Mouse (Mus musculus): ENCODE measurements at regions not wholly inside any gene's neighbourhood (a gene's known extent, or its start where the extent isn't known, plus 50 kb on each side); places are given as distances from the start of the nearest gene placed in this dataset.
"Not testable (repeated sequence)": the region's sequence is repeated elsewhere in the genome, so short reads cannot be mapped to it uniquely, and the experiment has no call there.

DNA sequence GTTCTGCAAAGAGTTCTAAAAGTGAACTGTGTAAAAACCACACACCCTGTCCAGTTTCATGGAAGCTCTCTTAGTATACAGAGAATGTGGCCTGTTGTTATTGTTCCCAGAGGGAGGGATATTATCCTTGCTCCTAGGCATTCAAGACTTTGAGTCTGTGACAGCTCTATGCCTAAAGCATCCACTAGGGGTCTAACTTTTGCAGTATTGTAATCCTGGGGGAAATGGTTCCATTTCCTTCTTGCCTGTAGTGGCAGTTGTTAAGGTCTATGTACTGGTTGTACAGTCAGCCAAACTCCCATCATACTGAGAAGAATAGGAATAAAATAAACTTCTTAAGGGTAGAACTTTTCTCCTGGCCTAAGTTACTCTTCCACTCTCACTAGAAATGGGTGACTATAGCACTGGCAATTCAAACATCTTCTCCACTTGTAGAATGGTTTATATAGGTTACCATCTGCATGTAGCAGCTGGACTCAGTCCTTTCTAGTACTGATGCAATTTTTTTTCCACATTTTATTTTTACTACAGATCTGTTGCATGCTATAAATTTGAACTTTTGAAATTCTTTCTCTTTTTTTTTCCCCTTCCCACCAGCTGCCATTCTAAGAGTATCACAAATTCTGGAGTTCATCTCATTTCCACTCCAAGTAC, 51.4 kb upstream of the Dpt start:
- Histone ChIP-seq H3K27me3 (ENCODE audit: control insufficient read depth, insufficient read depth, low read length) (no peaks in the 10 kb centered on the region), H3K9ac (ENCODE audit: low read depth, low read length) (no peak overlapping the region), H3K9me3 (ENCODE audit: control insufficient read depth, low read length) (no peaks in the 10 kb centered on the region), H3K4me2 (replicated peaks; ENCODE audit: low read depth, low read length) (no peak overlapping the region), H3K27ac (ENCODE audit: low read depth, low read length) (no peak overlapping the region), H3K4me3 (ENCODE audit: low read length) (no peak overlapping the region), H3K36me3 (ENCODE audit: control insufficient read depth, insufficient read depth, low read length) (no peaks in the 10 kb centered on the region), H3K4me1 (ENCODE audit: control insufficient read depth, insufficient read depth, low read length) (no peaks in the 10 kb centered on the region)
- ATAC-seq (ENCODE audit: low FRiP score, low TSS enrichment): no peak

DNA sequence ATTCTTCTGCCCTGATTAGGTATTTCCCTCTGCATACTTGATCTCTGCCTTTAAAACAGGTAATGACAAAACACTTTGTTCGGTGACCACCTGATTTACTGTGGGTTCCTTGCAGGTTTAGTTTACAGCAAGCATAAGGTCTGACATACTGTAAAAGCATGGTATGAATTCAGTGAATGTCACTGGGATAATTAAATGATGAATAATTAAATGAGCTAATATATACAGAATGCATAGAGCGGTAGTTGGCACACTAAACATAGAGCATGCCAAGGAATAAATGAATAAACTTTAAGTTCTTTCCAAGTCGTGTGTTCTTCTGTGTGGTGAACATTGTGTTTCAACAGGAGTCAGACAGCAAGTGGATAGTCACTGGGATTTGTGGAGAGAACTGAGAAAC, 51.9 kb upstream of the Dpt start:
- 77% methylated on average over 3 of the region's 3 CpGs for WGBS
- H3K27ac ChIP-seq (ENCODE audit: low read depth, low read length): no peak overlapping the region
- H3K36me3 ChIP-seq (ENCODE audit: control insufficient read depth, insufficient read depth, low read length): no peaks in the 10 kb centered on the region
- no peak overlapping the region for H3K4me2 ChIP-seq (replicated peaks; ENCODE audit: low read depth, low read length)
- H3K9me3 ChIP-seq (ENCODE audit: control insufficient read depth, low read length): no peaks in the 10 kb centered on the region
- ATAC-seq (ENCODE audit: low FRiP score, low TSS enrichment): no peak
- no peaks in the 10 kb centered on the region for H3K4me1 ChIP-seq (ENCODE audit: control insufficient read depth, insufficient read depth, low read length)
- no peaks in the 10 kb centered on the region for H3K27me3 ChIP-seq (ENCODE audit: control insufficient read depth, insufficient read depth, low read length)
- no peak overlapping the region for H3K9ac ChIP-seq (ENCODE audit: low read depth, low read length)
- no peak overlapping the region for H3K4me3 ChIP-seq (ENCODE audit: low read length)

DNA sequence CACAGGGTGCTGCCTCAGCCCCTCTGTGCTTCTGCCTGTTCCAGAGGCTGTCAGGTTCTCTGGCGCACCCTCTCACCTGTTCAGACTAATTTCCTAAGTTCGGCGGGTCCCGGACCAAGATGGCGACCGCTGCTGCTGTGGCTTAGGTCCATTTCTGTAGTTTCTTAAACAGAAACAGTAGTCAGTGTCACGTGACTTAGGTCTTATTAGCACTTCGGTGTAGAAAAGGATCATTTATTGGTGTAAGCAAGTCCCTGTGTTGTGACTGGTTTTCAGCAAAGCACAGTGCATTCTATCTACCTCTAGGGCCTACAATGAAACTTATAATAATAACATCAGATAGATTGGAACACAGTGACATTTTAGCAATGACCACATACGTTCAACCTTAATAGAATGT, 53.5 kb upstream of the Dpt start:
- not testable (repeated sequence) for H3K27me3 ChIP-seq (ENCODE audit: control insufficient read depth, insufficient read depth, low read length); H3K9me3 ChIP-seq (ENCODE audit: control insufficient read depth, low read length); H3K4me1 ChIP-seq (ENCODE audit: control insufficient read depth, insufficient read depth, low read length); ATAC-seq (ENCODE audit: low FRiP score, low TSS enrichment); H3K36me3 ChIP-seq (ENCODE audit: control insufficient read depth, insufficient read depth, low read length); H3K9ac ChIP-seq (ENCODE audit: low read depth, low read length); H3K4me3 ChIP-seq (ENCODE audit: low read length); H3K4me2 ChIP-seq (replicated peaks; ENCODE audit: low read depth, low read length); H3K27ac ChIP-seq (ENCODE audit: low read depth, low read length)
- 95% methylated on average over 8 of the region's 9 CpGs for WGBS

DNA sequence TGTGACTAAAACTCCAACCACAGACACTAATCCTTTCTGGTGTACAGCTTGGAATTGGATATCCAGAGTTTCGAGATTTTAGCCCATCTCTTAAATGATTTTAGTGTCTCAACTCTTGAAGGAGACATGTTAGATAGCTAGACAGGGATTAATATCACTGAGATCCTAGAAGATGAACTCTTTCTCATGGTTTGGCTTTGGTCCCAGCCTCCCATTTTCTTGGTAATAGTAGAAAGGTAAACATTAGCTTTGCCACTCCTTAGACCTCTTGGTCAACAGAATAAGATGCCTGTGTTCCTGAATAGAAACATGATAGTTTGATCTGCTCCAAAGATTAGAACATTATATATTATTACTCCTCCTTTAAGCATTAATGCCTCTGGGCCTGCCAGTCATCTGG, 60.8 kb upstream of the Dpt start:
- no peaks in the 10 kb centered on the region for H3K36me3 ChIP-seq (ENCODE audit: control insufficient read depth, insufficient read depth, low read length)
- H3K9ac ChIP-seq (ENCODE audit: low read depth, low read length): no peak overlapping the region
- no peak overlapping the region for H3K4me3 ChIP-seq (ENCODE audit: low read length)
- no peaks in the 10 kb centered on the region for H3K9me3 ChIP-seq (ENCODE audit: control insufficient read depth, low read length)
- ATAC-seq (ENCODE audit: low FRiP score, low TSS enrichment): no peak
- no peak overlapping the region for H3K4me2 ChIP-seq (replicated peaks; ENCODE audit: low read depth, low read length)
- H3K27me3 ChIP-seq (ENCODE audit: control insufficient read depth, insufficient read depth, low read length): no peaks in the 10 kb centered on the region
- no peak overlapping the region for H3K27ac ChIP-seq (ENCODE audit: low read depth, low read length)
- WGBS: 39% methylated on average over 1 of the region's 1 CpGs
- no peaks in the 10 kb centered on the region for H3K4me1 ChIP-seq (ENCODE audit: control insufficient read depth, insufficient read depth, low read length)

DNA sequence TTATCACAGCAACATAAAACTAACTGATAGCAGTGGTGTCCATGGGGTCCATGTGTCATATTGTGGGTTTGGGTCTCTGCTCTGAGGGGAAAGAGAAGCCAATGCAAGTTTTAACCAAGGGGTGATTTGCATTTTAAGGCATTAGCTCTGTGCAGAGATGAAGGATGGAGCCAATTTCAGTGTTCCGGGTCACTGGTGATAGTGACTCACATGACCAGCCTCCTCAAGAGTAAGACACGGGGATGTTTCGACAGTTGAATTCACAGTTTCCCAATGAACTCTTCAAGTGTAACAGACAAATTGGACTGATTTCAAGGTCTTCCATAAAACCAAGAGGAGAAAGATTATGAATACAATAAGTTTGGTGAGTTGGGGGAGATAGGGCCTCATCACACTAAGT, 62.7 kb upstream of the Dpt start:
- no peak overlapping the region for H3K4me2 ChIP-seq (replicated peaks; ENCODE audit: low read depth, low read length)
- H3K27ac ChIP-seq (ENCODE audit: low read depth, low read length): no peak overlapping the region
- no peaks in the 10 kb centered on the region for H3K9me3 ChIP-seq (ENCODE audit: control insufficient read depth, low read length)
- no peak for ATAC-seq (ENCODE audit: low FRiP score, low TSS enrichment)
- no peak overlapping the region for H3K9ac ChIP-seq (ENCODE audit: low read depth, low read length)
- 57% methylated on average over 3 of the region's 3 CpGs for WGBS
- no peaks in the 10 kb centered on the region for H3K27me3 ChIP-seq (ENCODE audit: control insufficient read depth, insufficient read depth, low read length)
- no peak overlapping the region for H3K4me3 ChIP-seq (ENCODE audit: low read length)
- H3K36me3 ChIP-seq (ENCODE audit: control insufficient read depth, insufficient read depth, low read length): no peaks in the 10 kb centered on the region
- H3K4me1 ChIP-seq (ENCODE audit: control insufficient read depth, insufficient read depth, low read length): no peaks in the 10 kb centered on the region

DNA sequence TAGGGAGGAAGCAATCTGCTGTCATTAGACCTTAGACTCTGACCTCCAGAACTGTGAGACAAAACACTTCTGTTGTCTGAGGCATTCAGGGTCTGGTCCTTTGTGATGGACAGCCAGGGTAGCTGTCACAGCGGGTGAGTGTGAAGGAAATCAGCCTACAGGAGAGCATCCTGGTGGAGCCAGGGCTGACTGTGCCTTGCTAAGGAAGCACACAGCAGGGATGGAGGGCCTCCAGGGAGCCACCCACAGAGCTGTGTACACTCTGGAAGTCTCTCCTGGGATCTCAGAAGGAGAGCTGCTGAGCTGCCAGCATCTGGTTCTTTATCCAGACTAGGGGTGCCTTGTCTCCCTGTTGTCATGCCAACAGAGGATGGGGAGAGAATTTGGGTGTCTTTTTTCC, 74.4 kb upstream of the Dpt start:
- no peaks in the 10 kb centered on the region for H3K36me3 ChIP-seq (ENCODE audit: control insufficient read depth, insufficient read depth, low read length)
- H3K27me3 ChIP-seq (ENCODE audit: control insufficient read depth, insufficient read depth, low read length): no peaks in the 10 kb centered on the region
- H3K9ac ChIP-seq (ENCODE audit: low read depth, low read length): no peak overlapping the region
- H3K4me1 ChIP-seq (ENCODE audit: control insufficient read depth, insufficient read depth, low read length): no peaks in the 10 kb centered on the region
- H3K27ac ChIP-seq (ENCODE audit: low read depth, low read length): no peak overlapping the region
- H3K4me2 ChIP-seq (replicated peaks; ENCODE audit: low read depth, low read length): no peak overlapping the region
- 25% methylated on average over 1 of the region's 1 CpGs for WGBS
- ATAC-seq (ENCODE audit: low FRiP score, low TSS enrichment): no peak
- no peak overlapping the region for H3K4me3 ChIP-seq (ENCODE audit: low read length)
- no peaks in the 10 kb centered on the region for H3K9me3 ChIP-seq (ENCODE audit: control insufficient read depth, low read length)

DNA sequence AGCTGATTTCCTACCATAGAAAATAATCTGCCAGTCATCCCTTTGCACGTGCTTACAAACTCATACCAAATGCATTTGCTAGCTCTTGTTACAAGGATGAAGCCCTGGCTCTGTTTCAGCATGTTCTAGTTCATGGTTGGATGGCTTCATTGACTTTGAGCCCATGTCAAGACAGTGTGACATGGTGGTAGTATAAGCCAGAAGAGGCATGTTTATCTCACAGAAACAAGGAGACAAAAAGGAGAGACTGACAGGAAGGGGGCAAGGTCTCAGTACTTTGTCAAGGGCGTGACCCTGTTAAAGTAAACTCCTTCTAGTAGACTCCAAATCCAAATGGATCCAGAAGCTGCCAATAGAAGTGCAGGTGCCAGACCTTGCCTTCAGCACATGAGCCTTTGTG, 81.5 kb upstream of the Dpt start:
- no peaks in the 10 kb centered on the region for H3K4me1 ChIP-seq (ENCODE audit: control insufficient read depth, insufficient read depth, low read length)
- no peak overlapping the region for H3K4me3 ChIP-seq (ENCODE audit: low read length)
- H3K36me3 ChIP-seq (ENCODE audit: control insufficient read depth, insufficient read depth, low read length): no peaks in the 10 kb centered on the region
- no peak overlapping the region for H3K4me2 ChIP-seq (replicated peaks; ENCODE audit: low read depth, low read length)
- ATAC-seq (ENCODE audit: low FRiP score, low TSS enrichment): no peak
- no peak overlapping the region for H3K9ac ChIP-seq (ENCODE audit: low read depth, low read length)
- no peaks in the 10 kb centered on the region for H3K27me3 ChIP-seq (ENCODE audit: control insufficient read depth, insufficient read depth, low read length)
- 63% methylated on average over 2 of the region's 2 CpGs for WGBS
- no peaks in the 10 kb centered on the region for H3K9me3 ChIP-seq (ENCODE audit: control insufficient read depth, low read length)
- peak overlapping the region; percentile 6; the same call in 1 of the 2 replicates for H3K27ac ChIP-seq (ENCODE audit: low read depth, low read length)

DNA sequence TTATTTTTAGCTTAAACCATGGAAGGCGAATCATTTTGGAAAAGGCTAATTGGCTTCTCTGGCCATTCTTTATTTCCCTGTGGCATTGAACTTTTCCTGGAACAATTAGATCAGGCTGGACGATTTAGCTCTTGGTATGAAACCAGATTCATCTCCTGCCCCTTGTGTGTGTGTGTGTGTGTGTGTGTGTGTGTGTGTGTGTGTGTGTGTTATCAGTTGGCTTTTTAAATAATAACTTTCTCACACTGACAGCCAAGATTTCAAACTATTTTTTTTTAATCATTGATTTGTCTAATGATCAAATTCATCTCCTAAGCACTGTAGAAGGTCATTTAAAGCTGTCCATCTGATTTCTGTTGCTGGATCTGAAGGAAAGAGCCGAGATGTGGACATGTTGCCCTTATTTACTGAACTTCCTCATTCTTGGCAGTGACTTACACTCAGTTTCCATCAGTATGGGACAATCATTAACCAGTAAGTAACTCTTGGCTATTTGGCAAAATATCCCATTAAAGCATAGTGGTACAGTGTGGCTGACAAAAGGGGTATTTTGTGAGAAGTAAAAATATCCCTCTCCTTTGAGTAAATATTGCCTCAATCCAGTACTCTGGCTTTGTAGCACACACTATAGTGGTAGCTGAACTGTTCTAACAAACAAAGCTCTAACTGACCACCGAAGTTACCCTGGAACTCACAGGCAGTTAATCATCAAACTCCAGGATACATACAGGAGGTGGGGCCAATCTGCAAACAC, 82.5 kb upstream of the Dpt start:
- H3K9me3 ChIP-seq (ENCODE audit: control insufficient read depth, low read length): no peaks in the 10 kb centered on the region
- H3K27ac ChIP-seq (ENCODE audit: low read depth, low read length): peak overlapping the region; percentile 5; the same call in 1 of the 2 replicates
- H3K4me1 ChIP-seq (ENCODE audit: control insufficient read depth, insufficient read depth, low read length): no peaks in the 10 kb centered on the region
- no peaks in the 10 kb centered on the region for H3K36me3 ChIP-seq (ENCODE audit: control insufficient read depth, insufficient read depth, low read length)
- H3K4me3 ChIP-seq (ENCODE audit: low read length): no peak overlapping the region
- peak; percentile 87 for ATAC-seq (ENCODE audit: low FRiP score, low TSS enrichment)
- H3K4me2 ChIP-seq (replicated peaks; ENCODE audit: low read depth, low read length): no peak overlapping the region
- WGBS: 53% methylated on average over 4 of the region's 4 CpGs
- H3K9ac ChIP-seq (ENCODE audit: low read depth, low read length): no peak overlapping the region
- no peaks in the 10 kb centered on the region for H3K27me3 ChIP-seq (ENCODE audit: control insufficient read depth, insufficient read depth, low read length)

DNA sequence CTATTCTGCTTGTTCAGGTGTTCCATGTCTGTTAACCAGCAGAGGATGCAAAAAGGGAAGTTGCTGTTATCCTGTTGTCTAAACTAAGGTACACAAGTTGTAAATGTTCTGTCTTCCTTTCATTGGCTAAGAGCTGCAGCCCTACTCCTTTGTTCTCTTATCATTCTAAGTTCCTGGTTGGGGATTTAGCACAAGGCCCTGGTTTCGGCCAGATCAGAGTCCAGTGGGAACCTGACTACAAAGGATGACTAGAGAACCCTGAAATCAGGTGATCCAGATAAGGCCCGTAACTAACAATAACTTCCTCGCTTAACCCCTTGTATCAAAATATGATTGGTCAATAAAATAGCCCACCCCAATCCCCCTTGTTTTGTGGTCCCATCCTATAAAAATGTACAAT, 83.9 kb upstream of the Dpt start:
- 87% methylated on average over 3 of the region's 3 CpGs for WGBS
- Histone ChIP-seq H3K27ac (ENCODE audit: low read depth, low read length) (no peak overlapping the region), H3K4me3 (ENCODE audit: low read length) (no peak overlapping the region), H3K9ac (ENCODE audit: low read depth, low read length) (no peak overlapping the region), H3K27me3 (ENCODE audit: control insufficient read depth, insufficient read depth, low read length) (no peaks in the 10 kb centered on the region), H3K9me3 (ENCODE audit: control insufficient read depth, low read length) (0 out of 2 replicates have a peak, but pooled peaks cover under 1% of the 10 kb centered on the region), H3K36me3 (ENCODE audit: control insufficient read depth, insufficient read depth, low read length) (no peaks in the 10 kb centered on the region), H3K4me1 (ENCODE audit: control insufficient read depth, insufficient read depth, low read length) (no peaks in the 10 kb centered on the region), H3K4me2 (replicated peaks; ENCODE audit: low read depth, low read length) (no peak overlapping the region)
- ATAC-seq (ENCODE audit: low FRiP score, low TSS enrichment): no peak

All from kidney, embryonic 14.5 days (tissue).